Mouse (Mus musculus) thymus, postnatal 4 days (tissue): ENCODE measurements around the gene Echdc2.

Source experiments
- DNase-seq: peaks from one replicate; pipeline ENCODE4 v3.0.0; 2021

The Echdc2 gene

GRCm38 (mm10) chr4:108213023-108213422 is 47.8 kb downstream of the Echdc2 start:
- DNase-seq, result no peak

GRCm38 (mm10) chr4:108217332-108218179 is 52.3 kb downstream of the Echdc2 start, which contains the start of gene Zyg11a:
Zyg11a (minus strand) TSS chr4:108218048.
- DNase-seq, result peak; percentile 25

GRCm38 (mm10) chr4:108219019-108219418 is 53.8 kb downstream of the Echdc2 start:
- no peak for DNase-seq

GRCm38 (mm10) chr4:108222507-108222906 is 57.3 kb downstream of the Echdc2 start:
- no peak for DNase-seq

GRCm38 (mm10) chr4:108225341-108225872 is 60.2 kb downstream of the Echdc2 start:
- no peak for DNase-seq
